Mouse (Mus musculus) midbrain, embryonic 10.5 days (tissue): ENCODE measurements around the gene Maip1. TPM values are rescaled to one million over a fixed set of nuclear protein-coding genes. Genes with fewer than 3 reads are reported as not detected.

ENCODE experiments used
- DNase-seq: peaks from one replicate; pipeline ENCODE4 v3.0.0-alpha.2; 2017; ENCODE audit warnings: low spot score
- H3K27ac ChIP-seq: fragments of 300-500 bp; sonication (generic); replicated peaks from 2 replicates; pipeline ENCODE4 v1.5.1; 2016; ENCODE audit warnings: mild to moderate bottlenecking
- H3K27me3 ChIP-seq: fragments of 300-500 bp; sonication (generic); 2 replicates; pipeline ENCODE4 v1.6.1; 2016; ENCODE audit warnings: low read depth, mild to moderate bottlenecking; ENCODE audit not compliant: poor library complexity, severe bottlenecking
- H3K36me3 ChIP-seq: fragments of 300-500 bp; sonication (generic); 2 replicates; pipeline ENCODE4 v1.6.1; 2016; ENCODE audit warnings: mild to moderate bottlenecking, moderate library complexity
- H3K4me1 ChIP-seq: fragments of 300-500 bp; sonication (generic); 2 replicates; pipeline ENCODE4 v1.6.1; 2016
- H3K4me3 ChIP-seq: fragments of 300-500 bp; sonication (generic); 2 replicates; pipeline ENCODE4 v1.5.1; 2016; ENCODE audit warnings: mild to moderate bottlenecking, moderate library complexity
- H3K9me3 ChIP-seq: fragments of 300-500 bp; sonication (generic); replicated peaks from 2 replicates; pipeline ENCODE4 v1.6.1; 2016; ENCODE audit warnings: mild to moderate bottlenecking
- WGBS: fragments of 180-500 bp; shearing (Covaris S2); methylation state at CpG from one replicate; pipeline ENCODE4 v1.1.7; 2016; 5-methylcytosine and 5-hydroxymethylcytosine counted together
- polyA plus RNA-seq: library from polyadenylated mRNA; unstranded; fragments of >200 nt; fragmentation: Nextera tagmentation; extraction: Ambion mirVana; gene quantifications from 2 replicates; pipeline ENCODE4 v1.2.1, GENCODE M21; 2016

Gene Maip1
- polyA plus RNA-seq, 1 experiment from 2014 or later: 19.5 TPM

- no peak for DNase-seq
- 84% methylated on average over 9 of the region's 9 CpGs for WGBS
- H3K27ac ChIP-seq: no peak overlapping the region
- no peak overlapping the region for H3K4me3 ChIP-seq
- H3K9me3 ChIP-seq: no peaks in the 10 kb centered on the region
- H3K36me3 ChIP-seq: no peaks in the 10 kb centered on the region
- peaks cover 8% of the 10 kb centered on the region; the same call in 1 of the 2 replicates for H3K4me1 ChIP-seq
- H3K27me3 ChIP-seq: no peaks in the 10 kb centered on the region
Observed at GRCm38 (mm10) chr1:57436408-57436807, 30.3 kb downstream of the Maip1 start.

- no peak overlapping the region for H3K27ac ChIP-seq
Observed at GRCm38 (mm10) chr1:57436954-57437353, 30.8 kb downstream of the Maip1 start.

GRCm38 (mm10) chr1:57439026-57439425, 32.9 kb downstream of the Maip1 start:
- no peaks in the 10 kb centered on the region for H3K9me3 ChIP-seq
- H3K36me3 ChIP-seq: no peaks in the 10 kb centered on the region
- H3K4me1 ChIP-seq: peaks cover 8% of the 10 kb centered on the region; the same call in 1 of the 2 replicates
- no peak overlapping the region for H3K4me3 ChIP-seq
- DNase-seq: no peak
- 85% methylated on average over 6 of the region's 6 CpGs for WGBS
- no peaks in the 10 kb centered on the region for H3K27me3 ChIP-seq
- H3K27ac ChIP-seq: no peak overlapping the region

More at GRCm38 (mm10) chr1:57436954-57437353, 30.8 kb downstream of the Maip1 start:
- Histone ChIP-seq H3K4me1 (peaks cover 8% of the 10 kb centered on the region; the same call in 1 of the 2 replicates), H3K27me3 (no peaks in the 10 kb centered on the region), H3K36me3 (no peaks in the 10 kb centered on the region), H3K9me3 (no peaks in the 10 kb centered on the region), H3K4me3 (no peak overlapping the region)
- DNase-seq: no peak
- 74% methylated on average over 9 of the region's 9 CpGs for WGBS

GRCm38 (mm10) chr1:57440771-57441170, 34.6 kb downstream of the Maip1 start:
- Histone ChIP-seq H3K27ac (no peak overlapping the region), H3K4me3 (no peak overlapping the region), H3K36me3 (no peaks in the 10 kb centered on the region), H3K4me1 (peaks cover 12% of the 10 kb centered on the region; the same call in 1 of the 2 replicates), H3K27me3 (no peaks in the 10 kb centered on the region), H3K9me3 (no peaks in the 10 kb centered on the region)
- DNase-seq: no peak
- WGBS: 71% methylated on average over 4 of the region's 4 CpGs

GRCm38 (mm10) chr1:57445679-57446078, 39.6 kb downstream of the Maip1 start:
- Histone ChIP-seq H3K4me3 (no peak overlapping the region), H3K36me3 (no peaks in the 10 kb centered on the region), H3K27ac (no peak overlapping the region), H3K27me3 (no peaks in the 10 kb centered on the region), H3K9me3 (no peaks in the 10 kb centered on the region), H3K4me1 (peaks cover 10% of the 10 kb centered on the region)
- 64% methylated on average over 10 of the region's 10 CpGs for WGBS
- no peak for DNase-seq

GRCm38 (mm10) chr1:57450241-57450640, 44.1 kb downstream of the Maip1 start:
- 84% methylated on average over 1 of the region's 1 CpGs for WGBS

GRCm38 (mm10) chr1:57460305-57460940, 54.3 kb downstream of the Maip1 start:
- 91% methylated on average over 6 of the region's 6 CpGs for WGBS

More at GRCm38 (mm10) chr1:57450241-57450640, 44.1 kb downstream of the Maip1 start:
- Histone ChIP-seq H3K4me3 (no peak overlapping the region), H3K27ac (no peak overlapping the region), H3K9me3 (no peaks in the 10 kb centered on the region), H3K36me3 (no peaks in the 10 kb centered on the region), H3K27me3 (no peaks in the 10 kb centered on the region), H3K4me1 (peaks cover 10% of the 10 kb centered on the region)
- DNase-seq: no peak

More at GRCm38 (mm10) chr1:57460305-57460940, 54.3 kb downstream of the Maip1 start:
- Histone ChIP-seq H3K36me3 (no peaks in the 10 kb centered on the region), H3K9me3 (no peaks in the 10 kb centered on the region), H3K27ac (no peak overlapping the region), H3K4me1 (no peaks in the 10 kb centered on the region), H3K4me3 (no peak overlapping the region), H3K27me3 (no peaks in the 10 kb centered on the region)
- no peak for DNase-seq

Other genes with a start within 250 kb of the Maip1 start
- gene 1700066M21Rik, start 28.7 kb upstream of the Maip1 start, polyA plus RNA-seq: 9.3 and 9.7 TPM in 2 replicates
- gene Tyw5, start 773 bp downstream of the Maip1 start, polyA plus RNA-seq: 27.9 and 33.8 TPM in 2 replicates